Mouse (Mus musculus): Measurements from ENCODE around the gene Tmprss12.
"Not testable (repeated sequence)": the region's sequence is repeated elsewhere in the genome, so short reads cannot be mapped to it uniquely, and the experiment has no call there.

DNA sequence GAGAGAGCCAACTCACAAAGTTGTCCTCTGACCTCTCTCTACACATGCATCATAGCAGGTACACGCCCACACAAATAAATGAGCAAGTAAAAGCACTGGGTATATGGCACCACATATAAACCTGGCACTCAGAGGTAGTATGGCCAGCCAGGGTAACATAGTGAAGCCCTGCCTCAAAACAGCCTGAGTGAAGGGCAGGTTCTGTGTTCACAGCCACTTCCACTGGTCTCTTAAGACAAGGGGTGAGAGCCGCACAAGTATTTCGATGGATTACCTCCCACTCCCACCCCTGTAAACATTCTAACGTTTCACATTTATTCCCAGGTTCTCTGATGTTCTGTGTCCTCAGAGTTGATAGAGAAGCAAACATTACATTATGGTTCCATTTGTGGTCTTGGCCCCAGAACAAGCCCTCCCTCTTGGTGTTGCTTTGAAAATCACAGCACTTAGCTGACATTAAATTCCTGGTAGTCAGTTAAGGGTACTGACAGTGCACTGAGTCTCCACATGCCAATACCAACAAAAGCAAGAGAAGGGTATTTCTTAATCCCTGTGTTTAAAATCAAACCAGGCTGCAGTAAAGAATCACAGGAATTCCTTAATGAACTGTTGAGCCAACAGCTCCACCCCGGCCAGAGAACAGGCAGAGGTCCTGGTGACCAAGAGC is 60.8 kb downstream of the Tmprss12 start:
- not testable (repeated sequence) for TF ChIP-seq POLR2A (IDR thresholded peaks at IDR 0.05; ENCODE audit: low read depth, low read length); CTCF (IDR thresholded peaks at IDR 0.05; ENCODE audit: extremely low read depth, insufficient read depth, insufficient read length, insufficient replicate concordance)
